Mouse (Mus musculus): ENCODE measurements at regions not wholly inside any gene's neighbourhood (a gene's known extent, or its start where the extent isn't known, plus 50 kb on each side); places are given as distances from the start of the nearest gene placed in this dataset.

DNA sequence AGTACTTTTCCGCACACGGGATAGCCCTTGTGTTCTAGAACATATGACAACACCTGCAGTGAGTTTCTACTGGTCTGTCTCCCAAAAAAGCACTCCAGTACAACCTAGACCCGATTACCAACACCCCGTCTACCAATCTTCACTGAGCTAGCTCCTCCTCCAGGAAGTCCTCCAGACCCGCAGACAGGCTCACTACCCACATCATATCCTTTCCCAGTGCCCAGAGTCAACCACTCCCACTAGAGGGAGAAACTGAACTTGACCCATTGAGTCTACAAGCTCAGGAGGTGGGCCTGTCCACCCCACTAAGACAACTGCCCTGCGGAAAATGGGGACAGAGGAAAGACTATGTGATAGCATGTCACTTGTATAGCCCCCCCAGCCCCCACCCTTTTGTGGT lies 51.2 kb upstream of the Ppp1r26 start:
- no peak for TF ChIP-seq EP300 (IDR thresholded peaks at IDR 0.05; ENCODE audit: low read depth)
- no peak for TF ChIP-seq CTCF (IDR thresholded peaks at IDR 0.05; ENCODE audit: low read depth)
